Mouse (Mus musculus) heart, embryonic 12.5 days (tissue): Measurements from ENCODE around the gene Fbln2. TPM values are rescaled to one million over a fixed set of nuclear protein-coding genes. Genes with fewer than 3 reads are reported as not detected.

Source experiments
- ATAC-seq: fragments of 200-750 bp; cut with Nextera tagmentation; 2 replicates; pipeline ENCODE4 v1.8.0; 2017; ENCODE audit warnings: moderate TSS enrichment, moderate library complexity; ENCODE audit not compliant: insufficient number of reproducible peaks, low FRiP score
- H3K27ac ChIP-seq: fragments of 300-500 bp; sonication (generic); 2 replicates; pipeline ENCODE4 v1.5.1; 2016; ENCODE audit warnings: mild to moderate bottlenecking, moderate library complexity; ENCODE audit not compliant: poor library complexity, severe bottlenecking
- H3K27me3 ChIP-seq: fragments of 300-500 bp; sonication (generic); replicated peaks from 2 replicates; pipeline ENCODE4 v1.6.1; 2016; ENCODE audit warnings: mild to moderate bottlenecking, moderate library complexity
- H3K36me3 ChIP-seq: fragments of 300-500 bp; sonication (generic); 2 replicates; pipeline ENCODE4 v1.6.1; 2016; ENCODE audit warnings: mild to moderate bottlenecking, moderate library complexity
- H3K4me1 ChIP-seq: fragments of 300-500 bp; sonication (generic); replicated peaks from 2 replicates; pipeline ENCODE4 v1.6.1; 2016; ENCODE audit warnings: mild to moderate bottlenecking
- H3K4me2 ChIP-seq: fragments of 300-500 bp; sonication (generic); 2 replicates; pipeline ENCODE4 v1.6.1; 2016; ENCODE audit warnings: mild to moderate bottlenecking, moderate library complexity
- H3K4me3 ChIP-seq: fragments of 300-500 bp; sonication (generic); 2 replicates; pipeline ENCODE4 v1.5.1; 2016; ENCODE audit warnings: mild to moderate bottlenecking
- H3K9ac ChIP-seq: fragments of 300-500 bp; sonication (generic); 2 replicates; pipeline ENCODE4 v1.6.1; 2016; ENCODE audit warnings: mild to moderate bottlenecking, moderate library complexity
- H3K9me3 ChIP-seq: fragments of 300-500 bp; sonication (generic); replicated peaks from 2 replicates; pipeline ENCODE4 v1.6.1; 2016; ENCODE audit warnings: mild to moderate bottlenecking, moderate library complexity
- WGBS: fragments of 180-500 bp; shearing (Covaris S2); methylation state at CpG from one replicate; pipeline ENCODE4 v1.1.7; 2016; 5-methylcytosine and 5-hydroxymethylcytosine counted together
- polyA plus RNA-seq: library from polyadenylated mRNA; unstranded; fragments of >200 nt; fragmentation: Nextera tagmentation; extraction: Ambion mirVana; gene quantifications from 2 replicates; pipeline ENCODE4 v1.2.1, GENCODE M21; 2016

The Fbln2 gene
- polyA plus RNA-seq, 1 experiment from 2014 or later: 210 TPM

GRCm38 (mm10) chr6:91192851-91193545, 19.3 kb upstream of the Fbln2 start:
- H3K27me3 ChIP-seq: peaks cover 45% of the 10 kb centered on the region
- no peak overlapping the region for H3K4me2 ChIP-seq
- H3K36me3 ChIP-seq: no peaks in the 10 kb centered on the region
- peaks cover 24% of the 10 kb centered on the region for H3K4me1 ChIP-seq
- no peaks in the 10 kb centered on the region for H3K9me3 ChIP-seq
- no peak overlapping the region; the same call in 1 of the 2 replicates for H3K27ac ChIP-seq
- no peak overlapping the region for H3K9ac ChIP-seq
- ATAC-seq: no peak
- H3K4me3 ChIP-seq: no peak overlapping the region
- 64% methylated on average over 1 of the region's 1 CpGs for WGBS

GRCm38 (mm10) chr6:91198456-91198855, 13.8 kb upstream of the Fbln2 start:
- H3K27me3 ChIP-seq: peaks cover 29% of the 10 kb centered on the region
- H3K9me3 ChIP-seq: no peaks in the 10 kb centered on the region
- no peak overlapping the region for H3K4me2 ChIP-seq
- no peak overlapping the region for H3K27ac ChIP-seq
- no peak for ATAC-seq
- WGBS: 52% methylated on average over 2 of the region's 2 CpGs
- no peak overlapping the region for H3K9ac ChIP-seq
- H3K36me3 ChIP-seq: no peaks in the 10 kb centered on the region
- H3K4me1 ChIP-seq: peaks cover 39% of the 10 kb centered on the region
- no peak overlapping the region for H3K4me3 ChIP-seq

GRCm38 (mm10) chr6:91200429-91201188, 11.6 kb upstream of the Fbln2 start:
- peaks cover 41% of the 10 kb centered on the region for H3K4me1 ChIP-seq
- no peaks in the 10 kb centered on the region for H3K36me3 ChIP-seq
- ATAC-seq: peak; percentile 41; the same call in 1 of the 2 replicates
- H3K4me2 ChIP-seq: no peak overlapping the region
- no peaks in the 10 kb centered on the region for H3K9me3 ChIP-seq
- H3K27me3 ChIP-seq: peaks cover 25% of the 10 kb centered on the region
- no peak overlapping the region for H3K4me3 ChIP-seq
- WGBS: 33% methylated on average over 8 of the region's 8 CpGs
- no peak overlapping the region for H3K9ac ChIP-seq
- H3K27ac ChIP-seq: peak overlapping the region; percentile 72

GRCm38 (mm10) chr6:91201881-91202341, 10.3 kb upstream of the Fbln2 start:
- WGBS: 55% methylated on average over 8 of the region's 8 CpGs
- H3K9ac ChIP-seq: no peak overlapping the region
- no peak overlapping the region for H3K4me3 ChIP-seq
- H3K9me3 ChIP-seq: no peaks in the 10 kb centered on the region
- no peak overlapping the region for H3K4me2 ChIP-seq
- H3K27me3 ChIP-seq: peaks cover 24% of the 10 kb centered on the region
- H3K27ac ChIP-seq: peak overlapping the region; percentile 34
- H3K36me3 ChIP-seq: no peaks in the 10 kb centered on the region
- no peak for ATAC-seq
- peaks cover 36% of the 10 kb centered on the region for H3K4me1 ChIP-seq

GRCm38 (mm10) chr6:91202571-91202970, 9.7 kb upstream of the Fbln2 start:
- Histone ChIP-seq H3K4me2 (no peak overlapping the region), H3K27ac (no peak overlapping the region), H3K4me1 (peaks cover 37% of the 10 kb centered on the region), H3K36me3 (no peaks in the 10 kb centered on the region), H3K4me3 (no peak overlapping the region), H3K9ac (no peak overlapping the region), H3K27me3 (peaks cover 22% of the 10 kb centered on the region), H3K9me3 (no peaks in the 10 kb centered on the region)
- no peak for ATAC-seq
- WGBS: 75% methylated on average over 4 of the region's 4 CpGs

- Histone ChIP-seq H3K4me3 (no peak overlapping the region), H3K4me1 (peaks cover 57% of the 10 kb centered on the region), H3K27ac (no peak overlapping the region), H3K9me3 (no peaks in the 10 kb centered on the region), H3K4me2 (no peak overlapping the region), H3K36me3 (no peaks in the 10 kb centered on the region), H3K27me3 (0 out of 2 replicates have a peak, but pooled peaks cover 4% of the 10 kb centered on the region), H3K9ac (no peak overlapping the region)
- WGBS: 71% methylated on average over 3 of the region's 3 CpGs
- no peak for ATAC-seq
These were observed 6.9 kb upstream of the Fbln2 start for GRCm38 (mm10) chr6:91205346-91205745.

GRCm38 (mm10) chr6:91205791-91206190, 6.5 kb upstream of the Fbln2 start:
- Histone ChIP-seq H3K4me1 (peaks cover 57% of the 10 kb centered on the region), H3K4me2 (no peak overlapping the region), H3K4me3 (no peak overlapping the region), H3K9ac (no peak overlapping the region), H3K27ac (no peak overlapping the region), H3K9me3 (no peaks in the 10 kb centered on the region), H3K27me3 (0 out of 2 replicates have a peak, but pooled peaks cover 4% of the 10 kb centered on the region), H3K36me3 (no peaks in the 10 kb centered on the region)
- ATAC-seq: no peak
- WGBS: 42% methylated on average over 5 of the region's 5 CpGs

- 59% methylated on average over 3 of the region's 3 CpGs for WGBS
- Histone ChIP-seq H3K9me3 (no peaks in the 10 kb centered on the region), H3K27ac (no peak overlapping the region), H3K36me3 (no peaks in the 10 kb centered on the region), H3K4me3 (no peak overlapping the region), H3K4me2 (no peak overlapping the region), H3K9ac (no peak overlapping the region), H3K4me1 (peaks cover 56% of the 10 kb centered on the region), H3K27me3 (0 out of 2 replicates have a peak, but pooled peaks cover 4% of the 10 kb centered on the region)
- ATAC-seq: no peak
These were observed 4.8 kb upstream of the Fbln2 start for GRCm38 (mm10) chr6:91207491-91207890.

GRCm38 (mm10) chr6:91209780-91210179, 2.5 kb upstream of the Fbln2 start:
- Histone ChIP-seq H3K4me3 (no peak overlapping the region), H3K27me3 (peaks cover 15% of the 10 kb centered on the region), H3K9ac (peak overlapping the region; percentile 3; the same call in 1 of the 2 replicates), H3K4me2 (no peak overlapping the region), H3K9me3 (no peaks in the 10 kb centered on the region), H3K27ac (peak overlapping the region; percentile 92), H3K4me1 (peaks cover 69% of the 10 kb centered on the region), H3K36me3 (no peaks in the 10 kb centered on the region)
- ATAC-seq: no peak
- WGBS: 19% methylated on average over 2 of the region's 2 CpGs

GRCm38 (mm10) chr6:91210852-91211251, 1.4 kb upstream of the Fbln2 start:
- Histone ChIP-seq H3K27ac (peak overlapping the region; percentile 92), H3K4me2 (no peak overlapping the region), H3K36me3 (no peaks in the 10 kb centered on the region), H3K27me3 (peaks cover 19% of the 10 kb centered on the region), H3K4me3 (no peak overlapping the region), H3K4me1 (peaks cover 74% of the 10 kb centered on the region), H3K9me3 (no peaks in the 10 kb centered on the region), H3K9ac (no peak overlapping the region)
- ATAC-seq: peak; percentile 76
- WGBS: 2% methylated on average over 3 of the region's 3 CpGs

- peak; percentile 47 for ATAC-seq
- Histone ChIP-seq H3K9ac (peak overlapping the region; percentile 78), H3K27ac (peak overlapping the region; percentile 69), H3K9me3 (no peaks in the 10 kb centered on the region), H3K27me3 (peaks cover 19% of the 10 kb centered on the region), H3K4me3 (peak overlapping the region; percentile 58), H3K36me3 (no peaks in the 10 kb centered on the region), H3K4me2 (peak overlapping the region; percentile 82), H3K4me1 (peaks cover 82% of the 10 kb centered on the region)
- WGBS: under 1% methylated on average over 29 of the region's 29 CpGs
These were observed 316 bp downstream of the Fbln2 start for GRCm38 (mm10) chr6:91212571-91212970.
